Mouse (Mus musculus): Measurements from ENCODE around the gene Cpeb4.

GRCm38 (mm10) chr11:31822556-31822955 is 49.5 kb upstream of the Cpeb4 start:
- TF ChIP-seq TAL1 (IDR thresholded peaks at IDR 0.05; ENCODE audit: low read length) (no peak), GATA1 (IDR thresholded peaks at IDR 0.05; ENCODE audit: low read length) (no peak)
